Mouse (Mus musculus) stomach, postnatal 0 days (tissue): ENCODE data around the gene Cnksr3.

Source experiments
- CTCF ChIP-seq: IDR thresholded peaks from 2 replicates; pipeline ENCODE4 v1.5.1; 2016; ENCODE audit warnings: antibody characterized with exemption, low read depth, mild to moderate bottlenecking, moderate library complexity
- EP300 ChIP-seq: optimal IDR thresholded peaks from 2 replicates; pipeline ENCODE3; 2016; ENCODE audit warnings: antibody characterized with exemption

- TF ChIP-seq CTCF (no peak), EP300 (no peak)
Observed at GRCm38 (mm10) chr10:7205576-7205975, 6.5 kb downstream of the Cnksr3 start.
